Mouse (Mus musculus): ENCODE measurements at regions not wholly inside any gene's neighbourhood (a gene's known extent, or its start where the extent isn't known, plus 50 kb on each side); places are given as distances from the start of the nearest gene placed in this dataset.
"Not testable (repeated sequence)": the region's sequence is repeated elsewhere in the genome, so short reads cannot be mapped to it uniquely, and the experiment has no call there.

- DNase-seq (ENCODE audit: low spot score in 2 of 2): peak; percentile 12 to 58
These were observed 118.1 kb downstream of the Mmrn1 start for GRCm38 (mm10) chr6:61042667-61043523.

GRCm38 (mm10) chr6:61043524-61044450, 119.0 kb downstream of the Mmrn1 start:
- DNase-seq (ENCODE audit: low spot score in 2 of 2): no peak

- not testable (repeated sequence) for DNase-seq (ENCODE audit: low spot score in 2 of 2)
These were observed 122.9 kb downstream of the Mmrn1 start for GRCm38 (mm10) chr6:61047667-61048066.

GRCm38 (mm10) chr6:61063129-61063528, 117.0 kb upstream of the Ccser1 start:
- peak; percentile 4 to 58 for DNase-seq (ENCODE audit: low spot score in 2 of 2)

GRCm38 (mm10) chr6:61065769-61066168, 114.4 kb upstream of the Ccser1 start:
- no peak for DNase-seq (ENCODE audit: low spot score in 2 of 2)

- DNase-seq (ENCODE audit: low spot score in 2 of 2): no peak
These were observed 113.4 kb upstream of the Ccser1 start for GRCm38 (mm10) chr6:61066501-61067282.

GRCm38 (mm10) chr6:61067355-61068116, 112.6 kb upstream of the Ccser1 start:
- DNase-seq (ENCODE audit: low spot score in 2 of 2): no peak

GRCm38 (mm10) chr6:61068117-61068489, 112.0 kb upstream of the Ccser1 start:
- DNase-seq (ENCODE audit: low spot score in 2 of 2): no peak

- DNase-seq (ENCODE audit: low spot score in 2 of 2): no peak
These were observed 106.9 kb upstream of the Ccser1 start for GRCm38 (mm10) chr6:61073267-61073666.

- DNase-seq (ENCODE audit: low spot score in 2 of 2): peak; percentile 3 to 11
These were observed 106.3 kb upstream of the Ccser1 start for GRCm38 (mm10) chr6:61073794-61074193.

GRCm38 (mm10) chr6:61074700-61075099, 105.4 kb upstream of the Ccser1 start:
- no peak for DNase-seq (ENCODE audit: low spot score in 2 of 2)

GRCm38 (mm10) chr6:61078559-61078958, 101.6 kb upstream of the Ccser1 start:
- no peak for DNase-seq (ENCODE audit: low spot score in 2 of 2)

- no peak for DNase-seq (ENCODE audit: low spot score in 2 of 2)
These were observed 99.5 kb upstream of the Ccser1 start for GRCm38 (mm10) chr6:61080661-61081060.

GRCm38 (mm10) chr6:61083346-61083745, 96.8 kb upstream of the Ccser1 start:
- DNase-seq (ENCODE audit: low spot score in 2 of 2): no peak

- no peak for DNase-seq (ENCODE audit: low spot score in 2 of 2)
These were observed 80.7 kb upstream of the Ccser1 start for GRCm38 (mm10) chr6:61099348-61099981.

GRCm38 (mm10) chr6:61099982-61100365, 80.2 kb upstream of the Ccser1 start:
- DNase-seq (ENCODE audit: low spot score in 2 of 2): no peak

- no peak for DNase-seq (ENCODE audit: low spot score in 2 of 2)
These were observed 78.2 kb upstream of the Ccser1 start for GRCm38 (mm10) chr6:61101972-61102371.

- DNase-seq (ENCODE audit: low spot score in 2 of 2): no peak
These were observed 76.5 kb upstream of the Ccser1 start for GRCm38 (mm10) chr6:61103459-61104234.

- DNase-seq (ENCODE audit: low spot score in 2 of 2): no peak
These were observed 64.9 kb upstream of the Ccser1 start for GRCm38 (mm10) chr6:61115250-61115649.
